Mouse (Mus musculus) monocyte, adult 5-6 weeks (primary cell): ENCODE measurements at regions not wholly inside any gene's neighbourhood (a gene's known extent, or its start where the extent isn't known, plus 50 kb on each side); places are given as distances from the start of the nearest gene placed in this dataset.

Experiments used
- ATAC-seq: fragments of 153-309, 156-312 bp; replicated peaks from 2 replicates; pipeline ENCODE4 v1.8.0; 2017; ENCODE audit warnings: mild to moderate bottlenecking; ENCODE audit not compliant: low TSS enrichment, insufficient number of reproducible peaks, severe bottlenecking, poor library complexity, low FRiP score

DNA sequence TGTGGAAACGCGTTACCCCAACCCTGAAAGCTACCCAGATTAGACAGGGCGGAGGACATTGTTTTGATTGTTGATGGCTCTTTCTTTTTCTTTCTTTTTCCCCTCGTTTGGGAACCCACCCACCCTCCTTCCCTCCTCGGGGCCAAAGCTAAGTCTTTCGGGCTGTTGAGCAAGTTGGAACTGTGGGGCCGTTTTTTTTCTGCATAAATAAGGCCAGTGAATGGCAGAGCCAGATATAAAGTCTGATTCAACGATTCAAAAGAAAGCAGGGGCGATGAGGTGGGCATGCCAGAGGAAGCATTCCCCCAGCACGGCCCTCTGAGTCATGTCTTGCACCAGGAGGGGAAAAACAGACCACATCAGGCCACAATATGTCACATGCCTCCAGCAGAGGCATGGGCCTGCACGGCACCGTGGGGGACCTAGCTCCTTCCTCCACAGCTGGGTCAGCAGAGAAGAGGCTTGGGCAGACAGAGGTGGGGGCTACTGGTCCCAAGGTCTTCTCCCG, 80.2 kb upstream of the Zmiz1 start:
- no peak for ATAC-seq

GRCm38 (mm10) chr14:25383169-25383824, 75.7 kb upstream of the Zmiz1 start:
- ATAC-seq = no peak

- ATAC-seq = no peak
These were observed 73.3 kb upstream of the Zmiz1 start for GRCm38 (mm10) chr14:25385644-25386043.

GRCm38 (mm10) chr14:25387780-25388179, 71.2 kb upstream of the Zmiz1 start:
- no peak for ATAC-seq

DNA sequence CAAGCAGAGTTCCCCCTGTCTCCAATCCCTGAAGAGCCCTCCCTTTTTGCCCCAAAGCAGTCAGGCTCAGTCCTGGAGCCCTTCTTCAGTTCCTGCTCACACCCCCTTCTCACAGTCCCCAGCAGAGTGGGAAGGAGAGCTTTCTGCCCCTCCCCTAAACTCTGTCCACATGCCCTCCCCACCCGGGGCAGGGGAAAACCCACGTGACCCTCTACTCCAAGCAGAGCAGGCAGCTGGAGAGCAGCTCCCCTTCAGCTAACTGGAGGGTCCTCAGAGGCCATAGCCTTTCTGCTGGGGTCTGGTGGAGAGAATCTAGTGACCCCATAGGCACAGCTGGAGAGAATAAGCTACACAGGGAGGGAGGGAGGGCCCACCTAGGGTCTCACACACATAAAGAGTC, 69.7 kb upstream of the Zmiz1 start:
- no peak for ATAC-seq

DNA sequence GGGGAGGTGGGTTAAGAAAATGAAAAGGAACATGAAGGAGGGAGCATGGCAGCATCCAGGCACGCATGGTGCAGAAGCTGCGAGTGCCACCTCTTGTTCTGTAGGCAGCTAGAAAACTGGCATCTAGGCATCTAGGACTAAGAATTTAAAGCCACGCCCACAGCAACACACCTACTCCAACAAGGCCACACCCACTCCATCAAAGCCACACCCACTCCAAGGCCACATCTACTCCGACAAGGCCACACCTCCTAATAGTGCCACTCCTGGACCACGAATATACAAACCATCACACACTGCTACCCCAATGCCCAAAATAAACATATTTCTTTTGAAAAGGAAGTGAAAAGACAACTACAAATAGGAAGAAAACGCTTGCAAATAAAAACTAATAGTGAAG, 66.6 kb upstream of the Zmiz1 start:
- no peak for ATAC-seq

DNA sequence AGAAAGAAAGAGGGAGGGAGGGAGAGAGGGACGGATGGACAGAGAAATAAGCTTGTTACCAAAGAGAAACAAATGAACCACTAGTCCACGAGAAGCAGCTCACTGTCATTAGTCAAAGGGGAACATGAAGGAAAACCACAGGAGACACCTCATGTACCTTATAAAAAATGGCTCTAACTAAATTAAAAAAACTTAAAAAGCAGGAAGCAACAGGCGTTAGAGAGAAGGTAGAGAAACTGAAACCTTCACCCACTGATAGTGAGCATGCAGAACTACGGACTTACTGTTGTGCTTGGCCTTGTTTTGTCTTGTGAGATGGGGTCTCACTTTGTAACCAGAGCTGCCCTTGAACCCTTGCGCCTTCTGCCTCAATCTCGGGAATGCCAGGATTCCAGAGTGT, 66.0 kb upstream of the Zmiz1 start:
- ATAC-seq = no peak

- ATAC-seq = no peak
These were observed 64.1 kb upstream of the Zmiz1 start for GRCm38 (mm10) chr14:25394931-25395330.

- no peak for ATAC-seq
These were observed 61.9 kb upstream of the Zmiz1 start for GRCm38 (mm10) chr14:25396990-25397531.

GRCm38 (mm10) chr14:25397751-25398150, 61.2 kb upstream of the Zmiz1 start:
- ATAC-seq = no peak

- ATAC-seq = no peak
These were observed 60.2 kb upstream of the Zmiz1 start for GRCm38 (mm10) chr14:25398745-25399144.

GRCm38 (mm10) chr14:25399286-25399685, 59.7 kb upstream of the Zmiz1 start:
- no peak for ATAC-seq

DNA sequence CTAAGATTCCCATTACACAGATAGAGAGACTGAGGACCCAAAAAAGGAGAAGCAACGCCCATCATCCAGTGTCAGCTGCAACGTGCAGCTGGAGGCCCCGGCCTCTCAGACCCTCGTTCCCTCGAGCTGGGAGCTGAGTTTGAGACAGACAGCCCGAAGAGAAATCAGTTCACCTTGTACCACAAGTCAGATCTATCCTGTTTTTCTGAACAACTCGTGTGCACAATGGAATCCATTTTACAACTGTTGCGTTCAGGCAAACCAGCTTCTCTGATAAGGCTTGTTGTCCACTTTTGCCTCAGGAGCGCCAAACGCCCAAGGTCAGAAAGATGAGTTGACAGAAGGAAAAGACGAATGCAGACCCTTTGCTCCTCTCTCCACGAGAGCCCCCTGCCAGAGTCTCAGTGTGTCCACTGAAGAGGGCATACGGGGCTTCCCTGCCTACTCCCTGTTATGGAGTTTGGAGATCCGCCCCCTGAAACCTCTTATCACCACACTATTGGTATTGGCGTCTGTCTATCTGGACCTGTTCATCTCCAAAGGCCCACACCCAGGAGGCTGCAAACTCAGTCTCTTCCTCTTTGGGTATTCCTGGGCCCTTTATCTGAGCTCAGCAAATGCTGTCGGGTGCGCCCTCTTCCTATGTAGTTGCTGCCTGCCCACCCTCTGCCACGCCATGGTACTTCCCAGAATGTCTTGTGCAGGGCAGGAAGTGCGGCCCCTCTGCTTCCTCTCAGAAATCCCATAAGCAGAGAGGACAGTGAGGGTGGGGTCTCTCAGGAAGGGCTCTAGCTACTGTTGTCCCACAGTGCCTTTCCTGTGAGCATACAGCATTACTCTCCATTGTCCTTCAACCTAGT, 57.7 kb upstream of the Zmiz1 start:
- no peak for ATAC-seq

- no peak for ATAC-seq
These were observed 56.6 kb upstream of the Zmiz1 start for GRCm38 (mm10) chr14:25402409-25402808.

- no peak for ATAC-seq
These were observed 53.8 kb upstream of the Zmiz1 start for GRCm38 (mm10) chr14:25405191-25405590.

DNA sequence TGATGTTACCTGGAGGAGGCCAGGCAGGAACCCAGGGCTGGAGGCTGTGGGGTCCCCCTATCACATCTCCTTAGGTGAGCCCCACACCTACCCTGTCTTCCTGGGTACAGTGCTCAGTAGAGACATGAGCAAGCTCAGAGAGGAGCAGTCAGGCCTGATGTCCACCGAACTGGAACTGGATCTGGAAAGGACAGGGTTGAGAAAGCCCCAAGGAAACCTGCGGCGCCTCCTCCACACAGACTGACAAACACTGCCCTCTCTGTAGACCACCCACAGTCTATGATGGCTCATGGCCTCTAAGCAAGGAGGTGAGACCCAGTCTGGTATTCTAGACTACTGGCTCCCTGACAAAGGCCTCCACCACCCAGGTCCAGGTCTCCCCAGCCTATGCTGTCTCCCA, 52.9 kb upstream of the Zmiz1 start:
- no peak for ATAC-seq

GRCm38 (mm10) chr14:25406613-25407012, 52.4 kb upstream of the Zmiz1 start:
- no peak for ATAC-seq

GRCm38 (mm10) chr14:25407111-25407510, 51.9 kb upstream of the Zmiz1 start:
- ATAC-seq = no peak
